Mouse (Mus musculus) spleen, postnatal 4 days (tissue): Measurements from ENCODE around the gene Rbms2.
A peak's percentile ranks its signal among the peaks of the same experiment; 100 is the strongest.

ENCODE experiments used
- DNase-seq, 2 experiments: peaks; one replicate each; pipeline ENCODE4 v3.0.0; 2022; ENCODE audit warnings: low spot score in 2 of 2

The Rbms2 gene

GRCm38 (mm10) chr10:128140236-128140952 is 39.7 kb downstream of the Rbms2 start:
- DNase-seq = peak; percentile 63 to 84

DNA sequence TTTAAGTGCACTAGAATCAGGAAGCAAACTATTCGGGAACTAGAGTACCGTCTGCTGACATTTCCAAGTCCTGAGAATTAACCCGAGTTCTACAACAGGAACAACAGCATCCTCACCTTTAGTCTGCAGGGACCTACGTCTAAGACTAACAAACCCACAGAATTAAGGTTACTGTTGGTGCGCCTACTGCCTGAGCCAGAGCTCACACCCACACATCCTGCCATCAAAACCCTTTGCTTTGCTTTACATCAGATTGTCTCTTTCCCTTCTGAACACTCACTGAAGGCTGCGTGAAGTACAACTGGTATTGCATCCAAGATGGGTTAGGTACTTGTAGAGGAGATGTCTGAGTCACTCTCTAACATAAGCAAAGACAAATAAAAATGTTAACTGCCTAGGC is 44.7 kb downstream of the Rbms2 start:
- DNase-seq = no peak

DNA sequence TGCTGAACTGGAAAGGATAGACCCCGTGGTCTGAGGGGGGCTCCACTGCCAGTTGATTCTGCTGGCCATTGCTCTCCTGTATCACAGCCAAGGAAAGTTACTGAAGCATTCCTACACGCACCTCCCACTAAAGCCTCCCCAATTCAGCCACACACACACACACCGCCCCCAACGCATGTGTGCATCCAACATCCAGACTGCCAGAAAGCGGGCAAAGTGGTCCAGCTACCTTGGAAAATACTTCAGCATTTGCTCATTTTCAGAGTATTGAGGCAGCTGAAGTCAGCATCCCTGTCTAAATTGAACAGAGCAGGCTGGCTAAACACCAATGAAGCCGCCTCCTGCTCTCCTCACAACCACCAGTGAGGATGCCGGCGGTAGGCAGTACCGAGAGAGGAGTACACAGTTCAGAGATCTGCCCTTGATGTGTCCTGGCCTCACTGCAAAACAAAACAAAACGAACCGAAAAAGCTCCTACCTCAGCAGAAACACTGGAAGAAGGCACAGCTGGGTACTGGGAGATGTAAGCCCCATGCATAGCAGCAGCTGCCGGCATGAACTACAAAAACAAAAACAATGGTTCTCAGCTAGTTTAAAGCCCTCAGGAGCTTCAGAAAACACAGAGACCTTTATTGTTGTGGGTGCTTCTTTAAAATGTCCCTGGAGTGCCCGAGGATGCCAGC is 46.3 kb downstream of the Rbms2 start:
- no peak for DNase-seq

- no peak for DNase-seq
Observed at GRCm38 (mm10) chr10:128131812-128132211, 48.3 kb downstream of the Rbms2 start.

DNA sequence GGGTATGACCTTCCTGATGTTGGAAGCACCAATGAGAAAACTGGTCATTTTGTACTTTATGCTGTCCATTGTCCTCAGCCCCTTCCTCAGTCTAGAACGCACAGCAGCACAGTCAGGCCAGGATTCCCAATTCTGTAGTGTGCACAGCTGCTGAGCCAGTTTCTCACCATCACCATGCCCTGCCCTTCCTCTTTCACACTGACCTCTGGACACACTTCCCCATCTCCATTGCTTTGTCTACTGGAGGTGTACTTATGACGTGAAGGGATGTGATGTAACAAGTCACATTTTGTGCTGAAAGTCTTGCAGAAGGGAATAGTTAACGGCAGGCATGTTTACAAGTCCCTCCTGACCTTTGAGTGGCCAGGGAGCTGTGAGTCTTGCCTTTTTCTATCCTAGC is 48.8 kb downstream of the Rbms2 start:
- no peak for DNase-seq

DNA sequence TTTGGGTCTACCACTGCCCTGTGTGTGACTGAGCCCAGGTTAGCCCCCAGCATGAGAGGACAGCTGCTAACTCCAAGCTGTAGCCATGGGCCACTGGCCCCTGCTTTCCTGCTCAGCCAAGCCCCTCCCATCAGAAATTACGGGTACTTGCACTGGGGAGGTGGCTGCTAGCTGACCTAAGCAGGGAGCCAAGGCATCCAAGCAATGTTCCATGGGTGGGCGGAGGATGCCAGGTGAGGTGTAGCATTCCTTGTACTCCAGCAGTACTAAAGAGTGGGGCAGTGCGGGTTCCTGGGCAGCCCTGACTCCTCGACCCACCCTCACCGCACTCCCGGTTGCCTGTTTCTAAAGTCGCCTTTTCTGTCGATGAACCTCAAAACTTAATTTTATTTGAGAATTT is 52.0 kb downstream of the Rbms2 start:
- DNase-seq = no peak

- DNase-seq = no peak
Observed at GRCm38 (mm10) chr10:128127497-128127896, 52.6 kb downstream of the Rbms2 start.

DNA sequence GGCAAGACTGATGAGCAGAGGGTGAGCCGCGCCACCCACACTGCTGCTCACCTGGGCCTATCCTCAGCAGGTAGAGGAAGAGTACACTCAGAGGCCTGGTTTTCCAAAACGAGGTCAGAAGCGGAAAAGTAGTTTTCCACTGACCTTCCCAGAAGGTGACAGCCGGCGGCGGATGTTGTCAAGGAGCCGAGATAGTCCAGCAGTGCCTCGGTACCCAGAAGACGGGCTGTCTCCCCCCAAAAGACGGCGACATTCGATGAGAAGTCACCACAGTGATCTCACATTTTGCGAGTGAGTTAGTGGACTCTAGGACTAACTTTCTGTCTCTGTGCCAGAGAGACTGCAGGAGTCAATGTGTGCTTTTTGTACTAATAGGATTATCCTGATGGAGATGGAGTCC is 54.1 kb downstream of the Rbms2 start:
- no peak for DNase-seq

GRCm38 (mm10) chr10:128124831-128125230 is 55.3 kb downstream of the Rbms2 start:
- no peak for DNase-seq

GRCm38 (mm10) chr10:128123833-128124232 is 56.3 kb downstream of the Rbms2 start:
- DNase-seq = no peak

GRCm38 (mm10) chr10:128111227-128111626 is 68.9 kb downstream of the Rbms2 start:
- no peak for DNase-seq

DNA sequence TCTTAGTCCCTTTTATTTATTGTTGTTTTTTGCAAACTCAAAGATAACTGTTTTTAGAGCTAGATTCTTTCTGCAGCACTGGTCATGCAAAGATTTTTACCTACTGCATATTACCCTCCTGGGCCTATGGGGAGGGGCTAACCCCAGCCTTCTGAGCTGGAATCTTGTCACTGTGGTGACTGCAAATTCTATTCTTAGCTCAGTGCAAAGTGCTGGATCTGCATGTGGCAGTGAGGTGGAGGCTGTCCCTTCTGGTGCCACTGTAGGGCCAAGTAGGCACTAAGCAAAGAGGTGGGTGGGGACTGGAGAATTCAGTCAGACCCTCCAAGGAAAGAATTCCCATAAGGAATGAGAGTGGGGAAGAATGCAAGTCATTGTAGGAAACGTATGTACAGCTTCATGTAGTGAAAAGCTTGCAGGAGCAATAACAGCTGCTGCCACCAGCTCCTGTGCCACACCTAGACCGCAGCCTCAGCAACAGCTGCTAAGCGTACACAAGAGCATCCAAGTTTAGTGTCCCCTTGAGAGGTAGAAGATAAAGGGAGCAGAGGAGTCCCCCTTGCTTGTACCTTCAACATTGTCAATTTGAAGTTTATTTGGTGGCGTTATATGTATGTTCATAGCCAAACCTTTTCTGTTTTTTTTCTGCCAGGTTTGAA is 69.9 kb downstream of the Rbms2 start:
- DNase-seq = no peak

DNA sequence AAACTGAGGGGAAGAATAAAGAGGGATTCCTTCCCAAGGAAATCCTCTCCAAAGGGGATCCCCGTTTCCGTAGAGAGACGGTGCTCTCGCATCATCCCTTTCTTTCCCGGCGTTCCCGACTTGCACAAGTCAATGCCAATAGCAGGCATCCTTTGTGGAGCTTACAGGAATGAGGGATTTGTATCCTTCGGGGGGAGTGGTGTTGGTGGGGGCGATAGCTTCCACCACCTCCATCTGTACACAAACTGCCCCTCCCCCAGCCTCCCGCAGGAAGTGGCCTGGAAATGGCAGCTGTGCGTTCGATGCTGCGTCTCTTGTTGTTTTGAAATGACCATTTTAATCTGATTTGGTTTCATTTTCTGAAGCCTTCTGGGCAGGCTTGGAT is 82.5 kb downstream of the Rbms2 start:
- DNase-seq = peak; percentile 41 to 78

GRCm38 (mm10) chr10:128096693-128097586 is 83.2 kb downstream of the Rbms2 start:
- DNase-seq = peak; percentile 85 to 95

GRCm38 (mm10) chr10:128096313-128096692 is 83.8 kb downstream of the Rbms2 start:
- peak in 1 of 2 experiments; percentile 65 for DNase-seq

GRCm38 (mm10) chr10:128095003-128095636 is 85.0 kb downstream of the Rbms2 start:
- no peak for DNase-seq

GRCm38 (mm10) chr10:128094340-128094968 is 85.6 kb downstream of the Rbms2 start:
- DNase-seq = peak; percentile 93 to 96

- peak; percentile 69 to 84 for DNase-seq
Observed at GRCm38 (mm10) chr10:128093496-128094294, 86.4 kb downstream of the Rbms2 start.

DNA sequence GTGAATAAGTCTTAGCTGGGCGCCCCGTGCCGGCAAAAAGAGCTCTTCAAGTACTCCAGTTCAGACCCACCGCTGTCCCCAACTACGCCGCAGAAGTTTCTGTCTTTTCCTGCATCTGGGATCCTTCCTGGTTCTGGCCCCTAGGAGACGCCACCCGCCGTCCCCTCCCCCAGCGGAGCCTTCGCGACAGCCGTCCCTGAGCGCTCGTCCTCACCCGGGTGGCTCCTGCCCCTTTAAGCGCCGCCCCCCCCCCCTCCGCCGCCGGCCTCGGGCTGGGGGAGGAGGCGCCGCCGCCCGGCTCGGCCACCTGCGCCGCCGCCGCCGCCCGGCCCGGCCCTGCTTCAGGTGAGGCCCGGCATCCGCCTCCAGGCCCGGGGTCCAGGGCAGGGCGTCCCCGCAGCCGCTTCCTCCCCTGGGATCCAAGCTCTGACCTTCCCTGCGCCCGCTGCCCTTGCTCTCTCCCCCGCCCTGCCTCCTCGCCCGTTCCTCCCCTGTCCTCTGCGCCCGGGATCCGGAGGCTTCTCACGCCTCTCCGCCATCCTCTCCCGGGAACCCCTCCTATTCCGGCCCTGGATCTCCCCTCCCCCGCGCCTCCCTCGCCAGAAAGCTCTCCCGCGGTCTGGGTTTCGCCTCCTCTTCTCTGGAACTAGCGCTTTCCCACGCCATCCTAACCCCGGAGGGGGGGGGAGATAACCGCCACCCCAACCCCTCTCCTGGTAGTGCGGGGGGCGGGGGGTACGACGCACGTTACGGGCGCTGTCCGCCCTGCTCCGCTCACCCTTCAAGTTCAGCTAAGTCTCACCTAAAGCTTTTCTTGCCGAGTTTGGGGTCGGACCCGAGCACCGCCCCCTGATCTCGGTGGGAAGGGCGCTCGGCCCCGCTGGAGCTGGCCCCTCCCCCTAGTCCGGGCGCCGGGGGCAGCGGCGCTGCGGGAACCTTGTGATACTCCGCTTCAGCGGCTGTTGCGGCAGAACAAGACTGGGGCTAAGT is 87.3 kb downstream of the Rbms2 start:
- peak; percentile 83 to 89 for DNase-seq
